Mouse (Mus musculus) heart, adult 10 weeks (tissue): ENCODE measurements around the gene Rasd2. TPM values are rescaled to one million over a fixed set of nuclear protein-coding genes. Genes with fewer than 3 reads are reported as not detected.

Source experiments
- polyA plus RNA-seq: library from polyadenylated mRNA; stranded (reverse); fragments of 350-450 nt; fragmentation: Illumina TruSeq; extraction: RNeasy Lipid Tissue Mini Kit (QIAGEN cat#74804); gene quantifications from one replicate; pipeline ENCODE4 v1.2.3, GENCODE M21; 2014; ENCODE audit warnings: low read depth, low replicate concordance

Gene Rasd2
- 3.3 TPM for polyA plus RNA-seq

GRCm38 (mm10) chr8:75213686-75214085, at the start of gene Rasd2:
Gene Rasd2 (plus strand): TSS chr8:75213944.

Other genes starting within 250 kb of the Rasd2 start
- 11.5 TPM for gene Hmgxb4, start 220.6 kb upstream of the Rasd2 start, polyA plus RNA-seq
- 96.7 TPM for gene Tom1, start 180.2 kb upstream of the Rasd2 start, polyA plus RNA-seq
- gene Hmox1, start 120.3 kb upstream of the Rasd2 start, polyA plus RNA-seq: 15.2 TPM
- 3.1 TPM for gene Mcm5, start 104.4 kb upstream of the Rasd2 start, polyA plus RNA-seq
- gene Gm10358, start 192.6 kb downstream of the Rasd2 start, polyA plus RNA-seq: not detected
- gene Iqcm, start 234.8 kb downstream of the Rasd2 start, polyA plus RNA-seq: not detected